In the genomic region with DNA sequence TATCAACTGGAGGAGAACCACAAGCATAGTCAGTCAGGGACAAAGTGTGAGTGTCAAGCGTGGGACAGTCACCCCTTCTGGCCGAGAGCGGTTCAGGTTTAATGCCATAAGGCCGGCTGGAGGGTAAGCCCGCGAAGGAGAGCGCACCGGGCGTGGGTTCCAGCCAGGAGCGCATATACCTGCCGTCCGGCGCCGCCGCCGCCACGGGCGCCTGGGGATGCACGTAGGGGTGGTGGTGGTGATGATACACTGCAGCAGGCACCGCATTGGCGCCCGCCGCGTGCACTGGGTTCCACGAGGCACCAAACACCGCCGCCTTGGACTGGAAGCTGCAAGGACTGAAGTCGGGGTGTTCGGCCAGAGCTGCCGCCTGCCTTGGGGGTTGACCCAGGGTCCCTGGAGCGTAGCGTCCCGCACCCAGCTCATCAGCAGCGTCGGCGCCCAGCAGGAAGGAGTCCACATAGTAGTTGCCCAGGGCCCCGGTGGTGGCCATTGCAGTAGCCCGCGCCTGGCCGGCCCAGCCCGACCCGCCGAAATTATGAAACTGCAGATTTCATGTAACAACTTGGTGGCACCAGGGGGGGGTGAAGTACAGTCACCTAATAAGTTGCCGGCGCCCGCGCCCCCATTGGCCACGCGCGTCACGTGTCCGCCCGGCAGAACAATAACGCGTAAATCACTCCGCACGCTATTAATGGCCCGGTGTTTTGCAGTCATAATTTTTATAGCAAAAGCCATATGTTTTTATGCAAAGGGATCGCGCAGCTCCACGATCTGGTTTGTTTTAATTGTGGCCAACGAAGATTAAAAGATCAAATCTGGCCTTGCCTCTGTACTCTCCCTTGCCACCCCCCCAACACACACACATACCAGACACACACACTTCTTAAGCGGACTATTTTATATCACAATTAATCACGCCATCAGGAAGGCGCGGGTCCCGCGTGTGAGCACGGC, we compare ENCODE assay signal across 8 mouse cellular contexts. TPM values are rescaled to one million over a fixed set of nuclear protein-coding genes. Genes with fewer than 3 reads are reported as not detected.
A peak's percentile ranks its signal among the peaks of the same experiment; 100 is the strongest.
DNase-seq lines count a peak whose midpoint lies in the region; ATAC-seq and TF ChIP-seq lines count a peak whose summit lies in the region.

No protein-coding gene starts in this region.

- H3K9ac ChIP-seq in midbrain, embryonic 11.5 days (ENCODE audit: low read length) = no peak overlapping the region
- no peak overlapping the region for H3K9ac ChIP-seq in midbrain, embryonic 13.5 days (replicated peaks)
- H3K9ac ChIP-seq in limb, embryonic 11.5 days (ENCODE audit: low read length) = peak overlapping the region; percentile 98
- H3K9ac ChIP-seq in stomach, postnatal 0 days (ENCODE audit: low read length) = no peak overlapping the region

- H3K9me3 ChIP-seq in midbrain, embryonic 11.5 days (ENCODE audit: control insufficient read depth, low read length) = no peaks in the 10 kb centered on the region
- no peaks in the 10 kb centered on the region for H3K9me3 ChIP-seq in midbrain, embryonic 13.5 days
- no peaks in the 10 kb centered on the region for H3K9me3 ChIP-seq in limb, embryonic 11.5 days (ENCODE audit: control insufficient read depth, low read length)
- H3K9me3 ChIP-seq in stomach, postnatal 0 days (ENCODE audit: control insufficient read depth, low read length) = no peaks in the 10 kb centered on the region

- H3K4me3 ChIP-seq in midbrain, embryonic 11.5 days (ENCODE audit: low read depth, low read length) = no peak overlapping the region
- H3K4me3 ChIP-seq in midbrain, embryonic 13.5 days (replicated peaks) = no peak overlapping the region
- H3K4me3 ChIP-seq in limb, embryonic 11.5 days (ENCODE audit: low read depth, low read length) = peak overlapping the region; percentile 87
- no peak overlapping the region for H3K4me3 ChIP-seq in stomach, postnatal 0 days (ENCODE audit: low read depth, low read length)

- TF ChIP-seq EP300 in stomach, postnatal 0 days (optimal IDR thresholded peaks at IDR 0.05) = no peak

- WGBS in midbrain, embryonic 11.5 days = 2% methylated on average over 69 of the region's 69 CpGs
- 3% methylated on average over 69 of the region's 69 CpGs for WGBS in midbrain, embryonic 13.5 days
- under 1% methylated on average over 65 of the region's 69 CpGs for WGBS in limb, embryonic 11.5 days
- WGBS in stomach, postnatal 0 days = 3% methylated on average over 67 of the region's 69 CpGs

- H3K27ac ChIP-seq in midbrain, embryonic 11.5 days (ENCODE audit: low read depth, low read length) = no peak overlapping the region
- H3K27ac ChIP-seq in midbrain, embryonic 13.5 days = no peak overlapping the region
- peak overlapping the region; percentile 98 for H3K27ac ChIP-seq in limb, embryonic 11.5 days (replicated peaks; ENCODE audit: low read depth, low read length)
- no peak overlapping the region for H3K27ac ChIP-seq in stomach, postnatal 0 days (replicated peaks)

- H3K4me2 ChIP-seq in midbrain, embryonic 11.5 days = no peak overlapping the region
- H3K4me2 ChIP-seq in midbrain, embryonic 13.5 days (replicated peaks) = no peak overlapping the region
- H3K4me2 ChIP-seq in limb, embryonic 11.5 days (ENCODE audit: low read depth, severe bottlenecking) = peak overlapping the region; percentile 89
- H3K4me2 ChIP-seq in stomach, postnatal 0 days (replicated peaks; ENCODE audit: low read depth) = peak overlapping the region; percentile 25; the same call in 1 of the 2 replicates

- no peak for TF ChIP-seq CTCF in stomach, postnatal 0 days (IDR thresholded peaks at IDR 0.05; ENCODE audit: low read depth)

- peaks cover 97% of the 10 kb centered on the region for H3K27me3 ChIP-seq in midbrain, embryonic 11.5 days (ENCODE audit: control insufficient read depth, insufficient read depth, low read length)
- H3K27me3 ChIP-seq in midbrain, embryonic 13.5 days = peaks cover 99% of the 10 kb centered on the region
- H3K27me3 ChIP-seq in limb, embryonic 11.5 days (ENCODE audit: control insufficient read depth, insufficient read depth, low read length) = no peaks in the 10 kb centered on the region
- H3K27me3 ChIP-seq in stomach, postnatal 0 days (ENCODE audit: control insufficient read depth, insufficient read depth, low read length) = peaks cover 46% of the 10 kb centered on the region

- DNase-seq in midbrain, embryonic 11.5 days (ENCODE audit: low spot score, missing footprints) = peak; percentile 95
- DNase-seq in gastrocnemius, adult 18-20 months (ENCODE audit: low spot score) = peak; percentile 86
- DNase-seq in limb, embryonic 11.5 days (ENCODE audit: low spot score) = no peak
- no peak for DNase-seq in stomach, postnatal 0 days (ENCODE audit: low spot score)
- no peak for DNase-seq in cerebellum, adult 8-10 months
- no peak for DNase-seq in layer of hippocampus, adult 18-20 months (ENCODE audit: low spot score in 2 of 2)
- DNase-seq in layer of hippocampus, postnatal 25 days (ENCODE audit: extremely low spot score in 1 of 2, low spot score in 1 of 2) = no peak

- H3K4me1 ChIP-seq in midbrain, embryonic 11.5 days (ENCODE audit: control insufficient read depth, insufficient read depth, low read length) = 0 out of 2 replicates have a peak, but pooled peaks cover 2% of the 10 kb centered on the region
- H3K4me1 ChIP-seq in midbrain, embryonic 13.5 days (replicated peaks) = peaks cover 4% of the 10 kb centered on the region
- peaks cover 4% of the 10 kb centered on the region; the same call in 1 of the 2 replicates for H3K4me1 ChIP-seq in limb, embryonic 11.5 days (ENCODE audit: control insufficient read depth, insufficient read depth, low read length)
- H3K4me1 ChIP-seq in stomach, postnatal 0 days (replicated peaks; ENCODE audit: control insufficient read depth, insufficient read depth) = no peaks in the 10 kb centered on the region

- H3K36me3 ChIP-seq in midbrain, embryonic 11.5 days (ENCODE audit: control insufficient read depth, insufficient read depth, low read length) = no peaks in the 10 kb centered on the region
- no peaks in the 10 kb centered on the region for H3K36me3 ChIP-seq in midbrain, embryonic 13.5 days
- H3K36me3 ChIP-seq in limb, embryonic 11.5 days (ENCODE audit: control insufficient read depth, insufficient read depth, low read length) = no peaks in the 10 kb centered on the region; the same call in none of the 2 replicates
- H3K36me3 ChIP-seq in stomach, postnatal 0 days (ENCODE audit: control insufficient read depth, insufficient read depth, low read length) = no peaks in the 10 kb centered on the region

- ATAC-seq in midbrain, embryonic 11.5 days (ENCODE audit: low FRiP score) = no peak
- no peak for ATAC-seq in midbrain, embryonic 13.5 days
- ATAC-seq in limb, embryonic 11.5 days (ENCODE audit: insufficient number of reproducible peaks, low FRiP score, low TSS enrichment, low read depth) = peak; percentile 63
- no peak for ATAC-seq in stomach, postnatal 0 days (ENCODE audit: low FRiP score, low TSS enrichment)

RNA-seq across cellular contexts. Expression of gene Hoxa7, which starts 4.2 kb away (rescaled TPM):
- polyA plus RNA-seq in midbrain, embryonic 11.5 days (2014; fragmentation: Nextera tagmentation; extraction: Ambion mirVana) = 0.14 TPM in 1 of 2 replicates, not detected in the other
- polyA plus RNA-seq in midbrain, embryonic 13.5 days (2015; fragmentation: Nextera tagmentation; extraction: Ambion mirVana) = not detected in 2 replicates
- total RNA-seq in gastrocnemius, adult 18-20 months (2021) = 1 to 10 TPM; 4.7 to 5.0 TPM
- polyA plus RNA-seq in limb, embryonic 11.5 days (2014; fragmentation: Nextera tagmentation; extraction: Ambion mirVana) = 14.7 and 16.2 TPM in 2 replicates
- 8.1 and 8.5 TPM in 2 replicates for polyA plus RNA-seq in stomach, postnatal 0 days (2015; fragmentation: Nextera tagmentation; extraction: Ambion mirVana)
- under 1 TPM in 1 of 2 experiments, not detected in 1; 0.36 TPM for total RNA-seq in layer of hippocampus, adult 18-20 months (2021)
- total RNA-seq in layer of hippocampus, postnatal 25 days (2021) = not detected

RNA-seq across cellular contexts. Expression of gene Hoxa9, which starts 5.0 kb away (rescaled TPM):
- not detected in 2 replicates for polyA plus RNA-seq in midbrain, embryonic 11.5 days (2014; fragmentation: Nextera tagmentation; extraction: Ambion mirVana)
- not detected in 2 replicates for polyA plus RNA-seq in midbrain, embryonic 13.5 days (2015; fragmentation: Nextera tagmentation; extraction: Ambion mirVana)
- 1 to 10 TPM; 7.2 to 7.4 TPM for total RNA-seq in gastrocnemius, adult 18-20 months (2021)
- 86.7 and 90.5 TPM in 2 replicates for polyA plus RNA-seq in limb, embryonic 11.5 days (2014; fragmentation: Nextera tagmentation; extraction: Ambion mirVana)
- 0.13 and 0.61 TPM in 2 replicates for polyA plus RNA-seq in stomach, postnatal 0 days (2015; fragmentation: Nextera tagmentation; extraction: Ambion mirVana)
- not detected for total RNA-seq in layer of hippocampus, adult 18-20 months (2021)
- not detected for total RNA-seq in layer of hippocampus, postnatal 25 days (2021)

RNA-seq across cellular contexts. Expression of gene Gm28308, which starts 12.8 kb away (rescaled TPM):
- polyA plus RNA-seq in midbrain, embryonic 11.5 days (2014; fragmentation: Nextera tagmentation; extraction: Ambion mirVana) = not detected in 2 replicates
- polyA plus RNA-seq in midbrain, embryonic 13.5 days (2015; fragmentation: Nextera tagmentation; extraction: Ambion mirVana) = not detected in 2 replicates
- under 1 TPM in 1 of 2 experiments, not detected in 1; 0.39 TPM for total RNA-seq in gastrocnemius, adult 18-20 months (2021)
- 1.1 and 1.3 TPM in 2 replicates for polyA plus RNA-seq in limb, embryonic 11.5 days (2014; fragmentation: Nextera tagmentation; extraction: Ambion mirVana)
- 0.21 TPM in 1 of 2 replicates, not detected in the other for polyA plus RNA-seq in stomach, postnatal 0 days (2015; fragmentation: Nextera tagmentation; extraction: Ambion mirVana)
- not detected for total RNA-seq in layer of hippocampus, adult 18-20 months (2021)
- total RNA-seq in layer of hippocampus, postnatal 25 days (2021) = not detected

RNA-seq across cellular contexts. Expression of gene Hoxa3, which starts 12.8 kb away (rescaled TPM):
- polyA plus RNA-seq in midbrain, embryonic 11.5 days (2014; fragmentation: Nextera tagmentation; extraction: Ambion mirVana) = 0.11 TPM in 1 of 2 replicates, not detected in the other
- not detected in 2 replicates for polyA plus RNA-seq in midbrain, embryonic 13.5 days (2015; fragmentation: Nextera tagmentation; extraction: Ambion mirVana)
- total RNA-seq in gastrocnemius, adult 18-20 months (2021) = 1 to 10 TPM; 1.6 to 3.0 TPM
- polyA plus RNA-seq in limb, embryonic 11.5 days (2014; fragmentation: Nextera tagmentation; extraction: Ambion mirVana) = 5.6 and 6.2 TPM in 2 replicates
- 2.8 and 2.9 TPM in 2 replicates for polyA plus RNA-seq in stomach, postnatal 0 days (2015; fragmentation: Nextera tagmentation; extraction: Ambion mirVana)
- not detected for total RNA-seq in layer of hippocampus, adult 18-20 months (2021)
- total RNA-seq in layer of hippocampus, postnatal 25 days (2021) = not detected

RNA-seq across cellular contexts. Expression of gene Hoxa10, which starts 14.8 kb away (rescaled TPM):
- not detected in 2 replicates for polyA plus RNA-seq in midbrain, embryonic 11.5 days (2014; fragmentation: Nextera tagmentation; extraction: Ambion mirVana)
- polyA plus RNA-seq in midbrain, embryonic 13.5 days (2015; fragmentation: Nextera tagmentation; extraction: Ambion mirVana) = 0.30 TPM in 1 of 2 replicates, not detected in the other
- 10 to 100 TPM; 13.7 to 15.0 TPM for total RNA-seq in gastrocnemius, adult 18-20 months (2021)
- 274 and 278 TPM in 2 replicates for polyA plus RNA-seq in limb, embryonic 11.5 days (2014; fragmentation: Nextera tagmentation; extraction: Ambion mirVana)
- 0.06 TPM in 1 of 2 replicates, not detected in the other for polyA plus RNA-seq in stomach, postnatal 0 days (2015; fragmentation: Nextera tagmentation; extraction: Ambion mirVana)
- total RNA-seq in layer of hippocampus, adult 18-20 months (2021) = not detected
- total RNA-seq in layer of hippocampus, postnatal 25 days (2021) = not detected

Comparison
In these comparisons a context has a peak if more than half of its experiments do, and no peak if none do; other contexts are left out.
1. DNase-seq: peak in midbrain, embryonic 11.5 days (single experiment) and gastrocnemius, adult 18-20 months (single experiment); none in limb, embryonic 11.5 days (single experiment), stomach, postnatal 0 days (single experiment), cerebellum, adult 8-10 months (single experiment), layer of hippocampus, adult 18-20 months (0 of 2) and layer of hippocampus, postnatal 25 days (0 of 2).
2. H3K4me2 ChIP-seq: peak in limb, embryonic 11.5 days (single experiment) and stomach, postnatal 0 days (single experiment); none in midbrain, embryonic 11.5 days (single experiment) and midbrain, embryonic 13.5 days (single experiment).
3. RNA of gene Hoxa9, which starts 5.0 kb away (polyA plus RNA-seq): 86.7 to 90.5 TPM in limb, embryonic 11.5 days; 0.13 to 0.61 TPM in stomach, postnatal 0 days, not detected in midbrain, embryonic 11.5 days and not detected in midbrain, embryonic 13.5 days; every median in the first group is over 10 times any median in the second.